Mouse (Mus musculus) cerebellum, adult 9-11 months (tissue): ENCODE measurements around the gene Supt7l.
"Not testable (repeated sequence)": the region's sequence is repeated elsewhere in the genome, so short reads cannot be mapped to it uniquely, and the experiment has no call there.

Experiments
- DNase-seq: peaks from one replicate; pipeline ENCODE4 v3.0.0; 2022

Gene Supt7l

DNA sequence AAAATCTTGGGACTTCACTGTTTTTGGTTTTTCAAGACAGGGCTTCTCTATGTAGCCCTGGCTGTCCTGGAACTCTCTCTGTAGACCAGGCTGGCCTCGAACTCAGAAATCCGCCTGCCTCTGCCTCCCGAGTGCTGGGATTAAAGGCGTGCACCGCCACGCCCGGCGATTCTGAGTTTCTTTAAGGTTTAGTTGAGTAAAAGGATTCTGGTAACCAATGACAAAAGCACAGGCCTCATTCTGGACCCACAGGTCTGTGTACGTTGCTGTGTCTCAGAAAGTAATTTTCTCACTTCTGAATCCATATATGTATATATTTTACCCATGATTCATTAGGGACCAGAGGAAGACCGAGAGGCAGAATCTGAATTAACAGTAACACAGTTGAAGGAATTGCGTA lies at the start of gene Supt7l:
Supt7l (minus strand) TSS at position 101 of the 400 bp plus-strand sequence.
- DNase-seq, result not testable (repeated sequence)

DNA sequence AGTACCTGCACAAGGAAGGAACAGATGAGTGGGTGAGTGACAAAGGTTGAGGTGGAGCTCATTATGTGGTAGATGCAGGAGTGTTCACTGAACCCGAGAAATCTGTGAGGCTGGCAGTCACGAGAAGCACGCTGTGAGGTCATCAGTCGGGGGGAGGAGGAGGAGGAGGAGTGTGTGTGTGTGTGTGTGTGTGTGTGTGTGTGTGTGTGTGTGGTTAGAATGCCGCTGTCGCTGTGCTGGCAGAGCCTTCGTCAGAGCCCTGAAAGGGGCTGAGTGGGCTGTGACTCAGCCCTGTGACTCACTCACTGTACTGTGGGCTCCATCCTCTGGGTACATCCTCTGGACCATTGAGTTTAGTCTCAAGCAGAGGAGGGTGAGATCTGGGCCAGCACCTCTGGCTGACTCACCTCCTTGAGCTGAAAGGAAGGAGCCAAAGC lies 49.0 kb upstream of the Supt7l start:
- no peak for DNase-seq

DNA sequence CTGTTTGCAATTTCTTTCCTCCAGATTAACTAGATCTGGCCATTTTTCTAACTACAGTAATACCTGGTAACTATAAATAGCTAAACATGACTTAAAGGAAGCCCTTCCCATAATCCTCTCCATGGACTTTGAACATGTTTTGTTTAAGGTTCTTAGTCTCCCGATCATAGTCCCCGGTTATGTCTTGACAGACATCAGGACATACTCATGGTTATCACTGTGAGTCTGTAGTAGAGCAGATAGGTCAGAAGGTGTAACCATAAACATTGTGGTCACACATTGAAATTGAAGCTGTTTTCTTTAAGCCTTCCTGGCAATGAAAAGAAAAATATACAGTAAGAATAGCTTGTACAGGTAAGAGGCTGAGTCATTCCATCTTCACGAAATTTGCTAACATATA lies 46.1 kb upstream of the Supt7l start:
- DNase-seq, result no peak

DNA sequence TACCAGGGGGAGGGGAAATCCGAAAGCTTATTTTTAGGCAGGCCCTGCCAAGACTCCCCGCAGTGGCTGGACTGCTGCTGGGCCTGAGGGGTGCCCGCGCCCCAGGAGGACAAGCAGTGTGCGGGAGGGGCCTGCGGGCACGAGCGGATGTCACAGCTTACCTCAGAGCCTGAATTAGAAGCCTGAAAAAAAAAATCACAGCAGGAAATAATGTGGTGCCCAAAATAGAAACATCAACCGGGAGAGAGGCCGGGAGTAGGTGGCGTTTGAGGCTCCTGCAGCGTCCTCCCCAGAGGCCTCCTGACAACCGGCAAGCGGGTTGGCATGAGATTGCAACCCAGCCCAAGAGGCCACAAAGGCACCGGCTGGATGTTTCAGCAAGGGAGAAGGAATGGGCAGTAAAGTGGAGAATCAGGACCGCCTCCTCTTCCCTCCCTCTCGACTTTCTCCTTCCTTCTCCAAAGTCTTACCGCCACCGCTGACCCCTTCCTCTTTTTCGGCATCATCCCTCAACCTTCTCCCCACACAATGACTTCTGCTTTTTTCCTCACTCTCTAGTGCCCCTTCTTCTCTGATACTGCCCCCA lies 43.5 kb upstream of the Supt7l start:
- DNase-seq, result peak; percentile 41

DNA sequence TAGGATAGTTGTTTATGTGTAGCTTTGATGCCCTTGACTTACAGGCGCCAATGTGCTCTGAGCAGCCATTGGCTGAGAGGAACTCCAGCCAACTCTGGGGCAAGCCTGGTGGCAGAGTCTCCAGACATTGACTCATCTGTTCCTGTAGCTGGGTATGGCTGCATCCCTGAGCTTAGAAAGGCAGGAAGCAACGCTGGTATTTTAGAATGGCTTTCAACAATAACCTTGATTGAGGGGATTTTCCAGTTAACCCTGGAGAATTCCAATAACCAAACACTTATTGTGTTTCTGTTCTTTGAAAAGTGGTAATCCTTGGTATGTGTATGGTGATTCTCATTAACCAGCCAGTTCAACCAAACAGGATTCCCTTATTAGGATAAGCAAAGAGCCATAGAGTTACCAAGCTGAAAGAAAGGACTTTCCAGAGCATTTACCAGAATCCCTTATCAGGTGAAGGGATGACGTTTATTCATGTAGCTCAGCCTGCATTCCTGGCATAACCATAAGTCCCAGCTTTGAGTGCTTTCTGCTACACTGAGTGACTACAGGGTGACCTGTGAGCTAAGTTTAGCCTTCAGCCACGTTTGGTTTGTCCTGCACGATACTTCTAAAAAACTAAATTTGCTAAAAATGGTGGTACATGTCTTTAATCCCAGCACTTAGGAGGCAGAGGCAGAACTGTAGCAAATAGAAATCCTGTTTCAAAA lies 40.5 kb upstream of the Supt7l start:
- DNase-seq, result no peak

DNA sequence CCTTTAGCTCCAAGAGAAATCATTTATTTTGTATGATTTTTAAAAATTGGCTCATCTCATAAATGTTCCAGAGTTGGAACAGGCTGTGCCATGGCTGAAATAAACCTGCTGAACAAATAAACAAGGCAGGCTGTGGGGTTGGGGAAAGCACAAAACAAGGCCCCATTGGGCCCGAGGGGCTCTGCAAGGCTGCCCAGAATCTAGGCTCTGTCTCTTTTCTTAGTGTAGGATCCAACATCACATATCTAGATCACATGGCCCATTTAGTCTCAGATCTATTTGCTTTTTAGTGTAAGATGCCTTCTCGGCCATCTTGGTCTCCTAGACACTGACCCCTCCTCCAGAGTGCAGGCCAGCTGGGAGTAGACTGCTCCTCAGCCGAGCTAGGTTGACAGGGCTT lies 38.9 kb upstream of the Supt7l start:
- no peak for DNase-seq

DNA sequence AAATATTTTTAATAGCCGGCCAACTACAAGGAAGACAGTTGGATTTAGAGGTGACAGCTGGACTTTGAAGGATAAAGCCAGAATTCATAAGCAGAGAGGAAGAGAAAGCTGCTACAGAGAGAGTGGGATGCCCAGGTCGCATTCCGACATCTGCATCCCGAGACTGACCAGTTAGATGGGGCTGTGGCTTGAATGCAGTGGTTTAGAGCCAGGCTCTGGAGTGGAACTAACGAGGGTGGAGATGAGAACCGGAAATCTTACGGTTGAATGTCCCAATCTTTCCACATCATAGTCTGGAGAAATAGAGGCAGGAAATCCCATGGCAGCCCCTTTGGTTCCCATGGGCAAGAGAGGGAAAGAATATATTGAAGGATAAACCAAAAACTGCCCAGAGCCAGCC lies 38.4 kb upstream of the Supt7l start:
- DNase-seq, result no peak

DNA sequence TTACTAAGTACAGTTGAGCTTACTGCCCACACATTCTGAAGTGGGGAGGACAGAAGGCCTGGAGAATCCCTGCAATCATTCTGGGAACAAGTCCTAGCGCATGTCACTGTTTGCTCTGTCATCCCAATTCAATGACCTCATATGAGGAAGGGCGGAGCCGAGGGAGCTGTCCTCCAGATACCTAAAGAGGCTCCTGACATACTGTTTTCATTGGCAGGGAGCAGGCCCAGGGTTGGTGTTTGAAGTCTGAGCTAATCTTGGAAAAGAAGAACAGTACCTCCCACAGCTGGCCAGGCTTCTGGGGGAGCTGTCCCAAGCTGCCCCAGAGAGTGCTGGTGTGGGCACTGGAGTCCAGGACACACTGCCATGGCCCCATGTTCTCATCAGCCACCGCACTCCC lies 37.4 kb upstream of the Supt7l start:
- no peak for DNase-seq

DNA sequence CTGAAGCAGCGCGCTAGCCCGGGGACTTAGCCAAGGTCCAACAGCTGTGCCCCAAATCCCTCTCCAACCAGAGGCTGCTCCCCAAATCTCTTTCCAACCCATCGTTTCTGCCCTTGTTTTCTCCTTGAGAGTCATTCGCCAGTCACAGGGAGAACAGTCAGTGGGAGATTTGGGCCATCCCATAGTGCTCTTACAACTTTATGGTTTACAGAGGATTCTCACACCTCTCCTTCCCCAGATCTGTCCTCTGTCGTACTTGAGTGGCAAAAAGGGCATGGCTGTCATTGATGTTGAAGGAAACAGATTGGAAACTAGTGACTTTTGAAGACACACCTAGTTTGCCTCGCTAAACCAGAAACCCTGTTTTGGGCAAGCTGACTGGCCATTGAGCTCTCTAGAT lies 36.3 kb upstream of the Supt7l start:
- DNase-seq, result no peak

DNA sequence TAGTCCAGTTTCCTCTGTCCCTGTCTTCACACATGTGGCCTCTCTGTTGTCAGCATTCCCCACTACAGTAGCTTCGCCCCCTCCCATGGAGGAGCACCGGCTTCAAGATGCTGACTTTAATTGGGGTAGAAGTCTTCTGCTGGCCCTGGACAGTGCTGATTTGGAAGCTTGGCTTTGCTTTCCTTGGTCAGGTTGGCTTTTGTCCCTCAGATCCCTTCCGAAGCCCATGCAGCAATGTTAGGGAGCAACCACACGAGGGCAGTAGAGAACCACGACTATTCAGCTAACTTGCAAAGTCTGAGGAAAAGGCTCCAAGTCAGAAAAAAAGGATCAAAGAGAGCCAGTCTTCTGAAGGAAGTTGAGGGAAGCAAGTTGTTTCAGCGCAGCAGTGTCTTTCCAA lies 35.9 kb upstream of the Supt7l start:
- DNase-seq, result peak; percentile 59

DNA sequence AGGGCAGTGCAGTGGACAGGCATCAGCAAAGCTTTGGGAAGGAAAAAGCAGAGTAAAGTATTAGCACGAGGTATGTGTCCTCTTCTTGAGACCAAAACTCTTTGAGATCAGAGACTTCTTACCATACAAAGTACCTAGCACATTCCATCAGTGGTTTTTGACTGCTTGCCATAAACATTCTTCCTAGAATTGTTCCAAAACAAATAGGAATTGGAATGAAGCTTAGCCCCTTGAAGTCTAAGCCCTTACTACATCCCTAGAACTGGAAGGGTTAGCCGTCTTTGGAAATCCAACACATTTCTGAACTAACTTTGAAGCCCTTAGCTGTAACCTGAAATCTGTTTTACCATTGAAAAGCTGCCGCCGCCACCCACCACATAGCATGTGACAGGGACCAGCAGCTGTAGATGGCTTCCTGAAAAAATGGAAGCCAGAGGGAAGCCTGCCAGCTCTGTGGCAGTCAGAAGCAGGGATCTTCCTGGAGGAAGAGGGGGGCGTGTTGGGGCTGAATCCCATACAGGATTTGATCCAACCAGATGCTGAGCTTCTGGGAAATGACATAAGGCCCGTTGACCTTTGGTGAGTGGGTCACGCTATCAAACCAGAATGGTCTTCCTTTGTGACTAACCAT lies 34.5 kb upstream of the Supt7l start:
- no peak for DNase-seq

DNA sequence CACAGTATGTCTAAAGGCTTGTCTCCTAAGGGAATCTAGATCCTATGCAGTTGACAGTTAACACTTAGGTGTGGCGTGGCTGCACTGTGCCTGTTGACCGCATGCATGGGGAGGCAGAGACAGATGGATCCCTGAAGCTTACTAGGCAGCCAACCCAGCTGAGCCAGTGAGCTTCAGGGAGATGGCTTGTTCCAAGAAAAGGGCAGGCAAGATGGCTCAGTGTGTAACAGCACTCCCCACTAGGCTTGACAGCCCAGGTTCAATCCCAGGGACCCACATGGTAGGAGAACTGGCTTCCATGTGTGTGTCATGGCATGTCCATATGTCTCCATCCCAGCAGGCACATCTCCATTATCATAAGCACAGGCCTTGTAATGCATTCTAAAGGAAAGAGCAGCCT lies 32.7 kb upstream of the Supt7l start:
- no peak for DNase-seq

DNA sequence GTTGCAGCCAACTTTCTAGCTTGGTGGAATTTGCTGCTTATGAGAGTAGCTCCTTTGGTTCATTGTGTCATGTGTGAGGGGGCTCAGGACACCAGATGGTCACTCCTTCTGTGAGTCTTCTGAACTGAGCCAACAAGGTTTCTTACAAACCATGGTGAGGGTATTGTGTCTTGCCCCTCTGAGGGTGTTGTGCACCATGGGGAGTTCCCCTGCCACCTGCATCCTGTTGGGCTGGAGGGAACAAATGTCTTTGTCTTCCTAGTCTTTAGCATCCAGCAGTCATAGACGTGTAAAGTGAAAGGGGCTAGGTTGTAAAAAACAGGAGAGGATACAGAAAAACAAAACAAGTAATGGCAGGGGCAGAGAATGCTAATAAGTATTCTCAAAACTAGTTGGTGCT lies 31.8 kb upstream of the Supt7l start:
- DNase-seq, result no peak

DNA sequence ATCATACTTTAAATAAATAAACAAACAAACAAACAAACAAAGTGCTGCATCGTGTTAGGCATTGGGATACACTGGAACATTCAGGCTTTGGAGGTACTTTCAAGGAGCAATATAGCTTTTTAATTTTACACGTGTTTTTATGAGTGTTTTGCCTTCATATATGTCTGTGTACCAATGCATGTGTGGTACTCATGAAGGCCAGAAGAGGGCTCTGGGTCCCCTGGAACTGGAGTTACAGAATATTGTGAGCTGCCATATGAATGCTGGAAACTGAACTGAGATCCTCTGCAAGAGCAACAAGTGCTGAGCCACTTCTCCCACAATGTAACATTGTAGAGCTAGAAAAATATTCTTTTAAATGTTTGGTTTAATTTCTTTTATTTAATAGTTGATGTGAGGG lies 7.6 kb upstream of the Supt7l start:
- no peak for DNase-seq

DNA sequence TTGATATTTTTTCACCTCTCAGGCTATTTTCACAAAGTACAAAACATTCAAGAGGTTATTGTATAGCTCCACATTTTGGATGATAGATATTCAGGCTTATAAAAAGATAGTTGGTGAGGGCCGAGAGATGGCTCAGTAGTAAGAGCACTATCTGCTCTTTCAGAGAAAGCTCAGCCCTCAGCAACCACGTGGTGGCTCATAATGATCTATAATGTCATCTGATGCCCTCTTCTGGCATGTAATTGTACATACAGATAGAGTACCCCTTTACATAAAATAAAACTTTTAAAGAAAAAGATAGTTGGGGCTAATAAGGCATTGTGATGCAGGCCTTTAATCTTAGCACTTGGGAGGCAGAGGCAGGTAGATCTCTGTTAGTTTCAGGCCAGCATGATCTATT lies 953 bp upstream of the Supt7l start:
- DNase-seq, result no peak

DNA sequence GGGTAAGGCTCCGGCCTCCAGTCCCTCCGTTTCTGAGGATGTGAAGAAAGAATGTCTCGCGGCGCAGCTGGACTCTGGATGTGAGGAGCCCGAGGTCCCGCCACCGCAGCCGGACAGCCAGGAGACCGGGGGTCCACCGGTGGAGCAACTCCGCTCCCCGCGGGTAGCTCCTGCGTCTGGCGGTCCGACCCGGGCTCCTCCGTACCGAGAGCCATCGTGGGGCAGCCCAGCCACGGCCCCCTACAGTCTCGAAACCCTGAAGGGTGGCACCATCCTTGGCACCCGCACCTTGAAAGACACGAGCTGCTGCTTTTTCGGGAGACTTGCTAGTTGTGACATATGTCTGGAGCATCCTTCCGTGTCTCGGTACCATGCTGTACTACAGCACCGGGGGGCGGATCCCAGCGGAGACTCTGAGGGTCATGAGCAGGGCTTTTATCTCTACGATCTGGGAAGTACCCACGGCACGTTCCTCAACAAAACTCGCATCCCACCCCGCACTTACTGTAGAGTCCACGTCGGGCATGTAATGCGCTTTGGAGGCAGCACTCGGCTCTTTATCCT lies 408 bp downstream of the Supt7l start:
- no peak for DNase-seq

DNA sequence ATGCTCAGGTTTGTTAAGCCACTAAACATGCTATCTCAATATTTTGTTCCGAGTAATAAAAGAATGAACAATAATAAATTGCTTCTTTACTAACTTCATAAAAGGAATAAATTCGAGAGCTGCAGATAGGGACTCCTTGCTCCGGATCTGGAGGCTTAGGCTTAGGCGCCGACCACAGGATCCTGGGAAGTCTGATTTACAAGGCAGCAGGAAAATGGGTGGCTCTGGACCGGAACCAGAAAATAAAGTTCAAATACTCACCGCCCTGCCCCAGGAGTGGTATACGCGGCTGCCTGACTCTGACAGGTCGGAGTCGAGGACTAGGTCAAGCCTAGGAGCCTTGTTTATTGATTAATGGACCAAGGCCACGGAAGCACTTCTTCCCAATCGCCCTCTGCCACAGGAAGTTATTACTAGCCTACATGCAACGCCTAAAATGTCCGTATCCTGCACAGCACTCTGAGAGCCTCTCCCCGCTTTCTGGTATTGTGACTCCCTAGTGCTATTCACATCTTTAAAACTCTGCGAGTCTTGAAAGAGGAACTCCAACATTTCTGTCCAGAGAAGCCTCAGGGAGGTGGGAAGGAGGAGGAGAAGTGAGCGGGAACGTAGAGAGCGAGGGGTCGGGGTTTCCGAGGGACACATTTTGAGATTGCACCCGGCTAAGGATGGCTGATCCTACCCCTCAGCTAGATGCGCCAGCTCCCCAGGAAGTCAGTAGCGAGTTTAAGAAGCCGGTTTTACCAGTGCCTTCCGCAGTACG lies 1.1 kb downstream of the Supt7l start, which contains the start of gene Slc4a1ap:
Slc4a1ap (plus strand) TSS at position 642 of the 763 bp plus-strand sequence.
- peak; percentile 79 for DNase-seq

DNA sequence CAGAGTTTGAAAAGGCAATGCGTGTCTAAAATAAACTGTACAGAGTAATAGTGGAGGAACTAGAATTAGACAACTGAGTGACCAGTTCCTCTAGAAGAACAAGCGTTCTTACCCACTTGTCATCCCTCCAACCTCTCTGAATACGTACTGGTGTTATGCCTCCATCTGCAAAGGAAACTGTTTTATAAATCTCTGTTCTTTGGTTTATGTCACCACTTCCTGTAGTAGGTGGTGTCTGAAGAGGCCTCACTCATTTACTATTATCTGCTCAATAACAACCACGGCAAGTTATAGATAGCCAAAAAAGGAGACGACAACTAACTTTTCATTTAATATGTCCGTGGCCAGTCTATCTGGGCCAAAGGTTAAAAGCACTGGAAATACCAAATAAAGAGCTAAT lies 7.1 kb downstream of the Supt7l start:
- no peak for DNase-seq

DNA sequence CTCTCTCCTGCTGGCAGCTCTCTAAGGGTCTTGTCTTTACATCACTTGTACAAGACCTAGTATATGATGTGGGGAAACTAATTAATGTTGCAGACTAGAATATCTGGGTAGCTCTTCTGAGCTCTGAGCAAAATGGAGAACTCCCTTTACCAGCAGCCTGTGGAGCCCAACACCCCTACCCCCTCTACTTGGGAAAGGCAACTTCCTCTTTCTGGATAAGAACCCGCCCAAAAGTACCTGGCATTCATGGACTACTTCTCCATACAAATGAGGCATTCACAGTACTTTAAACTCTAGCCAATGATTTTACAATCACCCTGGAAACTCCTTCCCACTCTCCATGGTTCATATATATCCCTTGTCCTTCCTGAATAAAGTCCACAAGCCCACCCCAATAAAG lies 15.1 kb downstream of the Supt7l start:
- DNase-seq, result no peak

DNA sequence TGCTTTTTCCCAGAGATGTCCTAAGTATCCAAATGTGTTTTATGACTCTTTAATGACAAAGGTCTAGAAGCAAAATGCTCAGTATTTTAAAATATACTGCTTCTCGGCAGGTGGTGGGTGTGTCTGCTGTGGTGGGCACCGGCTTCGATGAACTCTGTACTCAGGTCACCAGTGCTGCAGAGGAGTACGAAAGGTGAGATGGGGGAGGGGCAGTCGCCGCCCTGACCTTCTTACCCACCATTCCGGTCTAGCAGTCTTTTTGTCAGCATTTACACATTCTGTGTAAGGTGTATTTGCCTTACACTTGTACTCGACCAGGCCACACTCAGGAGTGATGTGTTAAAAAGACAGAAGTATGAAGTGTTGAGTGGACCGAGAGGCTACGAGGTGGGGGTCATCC lies 22.8 kb downstream of the Supt7l start:
- no peak for DNase-seq

DNA sequence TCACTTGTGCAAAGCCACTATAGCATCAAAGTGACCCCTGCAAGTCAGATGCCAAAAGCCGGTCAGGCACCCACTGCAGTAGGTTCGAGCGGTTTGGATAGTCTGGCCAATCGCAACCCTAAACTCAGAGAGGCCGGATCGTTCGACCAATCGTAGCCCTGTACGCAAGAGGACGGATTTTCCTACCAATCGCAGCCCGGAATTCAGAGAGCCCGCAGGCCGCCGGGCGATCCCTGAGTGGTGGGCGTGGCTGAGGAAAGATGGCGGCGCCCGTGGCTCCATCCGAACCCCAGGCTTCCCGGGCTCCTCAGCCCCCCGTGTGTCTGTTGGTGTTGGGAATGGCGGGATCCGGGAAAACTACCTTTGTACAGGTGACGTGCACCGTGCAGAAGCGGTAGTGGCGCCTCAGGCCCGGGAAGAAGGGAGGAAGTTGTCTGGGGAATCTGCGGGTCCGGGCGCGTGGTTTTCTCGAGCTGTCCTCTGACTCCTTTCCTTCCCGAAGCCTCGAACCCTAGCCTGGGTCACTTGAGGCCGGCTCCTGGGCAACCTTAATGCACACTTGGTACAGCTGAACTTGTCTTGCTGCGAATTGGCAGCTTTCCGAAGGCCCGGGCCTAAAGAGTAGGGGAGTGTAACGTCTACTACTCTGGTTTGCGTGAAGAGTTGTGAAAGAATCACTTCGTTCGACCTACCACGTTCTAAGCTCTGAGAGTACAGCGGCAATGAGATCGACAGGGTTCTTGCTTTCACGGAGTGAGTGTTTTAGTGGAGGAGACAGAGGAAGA lies 32.9 kb downstream of the Supt7l start, which contains the start of gene Gpn1:
Gpn1 (plus strand) TSS at position 229 of the 785 bp plus-strand sequence.
- DNase-seq, result peak; percentile 92

DNA sequence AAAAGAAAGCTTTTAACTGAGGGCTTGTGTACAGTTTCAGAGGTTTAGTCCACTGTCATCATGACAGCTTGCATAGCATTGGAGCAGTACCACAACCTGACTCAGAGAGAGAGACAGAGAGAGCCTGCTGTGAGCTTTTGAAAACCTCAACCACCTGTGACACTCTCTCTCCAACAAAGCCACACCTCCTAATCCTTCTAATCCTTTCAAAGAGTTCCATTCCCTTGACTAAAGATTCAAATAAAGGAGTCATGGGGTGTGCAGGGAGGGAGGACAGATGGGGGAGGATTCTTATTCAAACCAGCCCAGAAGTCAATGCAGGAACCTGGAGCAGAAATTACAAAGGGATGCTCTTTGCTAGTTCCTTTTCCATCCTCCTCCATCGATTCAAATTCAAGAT lies 35.6 kb downstream of the Supt7l start:
- no peak for DNase-seq
